Mouse (Mus musculus) erythroblast, embryonic 14.5 days (primary cell): ENCODE data around the gene Fbxl17.

Source experiments
- GATA1 ChIP-seq: IDR thresholded peaks from 2 replicates; pipeline ENCODE4 v1.6.1; 2012; ENCODE audit warnings: low read length, inconsistent platforms, mixed read lengths
- TAL1 ChIP-seq: IDR thresholded peaks from 3 replicates; pipeline ENCODE4 v1.6.1; 2012; ENCODE audit warnings: low read length, inconsistent platforms, mixed read lengths

- TF ChIP-seq GATA1 (no peak), TAL1 (no peak)
Observed at GRCm38 (mm10) chr17:63208346-63208745, 291.5 kb downstream of the Fbxl17 start.
